Mouse (Mus musculus): ENCODE results near the gene Agtpbp1. TPM values are rescaled to one million over a fixed set of nuclear protein-coding genes. Genes with fewer than 3 reads are reported as not detected.
A peak's percentile ranks its signal among the peaks of the same experiment; 100 is the strongest.

The Agtpbp1 gene
- total and polyA plus RNA-seq, 2 experiments from 2014 or later, result 70.8 to 129 TPM

- Histone ChIP-seq H3K4me3 (ENCODE audit: low read depth, low read length) (no peak overlapping the region), H3K9ac (replicated peaks; ENCODE audit: low read length, poor library complexity, severe bottlenecking) (no peak overlapping the region), H3K27me3 (ENCODE audit: insufficient read depth, low read length) (no peaks in the 10 kb centered on the region), H3K4me2 (ENCODE audit: low read depth, low read length, poor library complexity, severe bottlenecking) (no peak overlapping the region), H3K27ac (ENCODE audit: low read depth, low read length) (no peak overlapping the region), H3K9me3 (ENCODE audit: low read length) (no peaks in the 10 kb centered on the region), H3K4me1 (ENCODE audit: insufficient read depth, low read length) (peaks cover 13% of the 10 kb centered on the region), H3K36me3 (ENCODE audit: insufficient read depth, low read length) (no peaks in the 10 kb centered on the region)
- TF ChIP-seq CTCF (IDR thresholded peaks at IDR 0.05), result no peak
- WGBS, result 87% methylated on average over 5 of the region's 5 CpGs
- no peak for ATAC-seq (ENCODE audit: low FRiP score)
- no peak for DNase-seq (ENCODE audit: low spot score)
These were observed 32.7 kb downstream of the Agtpbp1 start for GRCm38 (mm10) chr13:59552286-59552685.

- TF ChIP-seq CTCF (IDR thresholded peaks at IDR 0.05), result no peak
- Histone ChIP-seq H3K27ac (ENCODE audit: low read depth, low read length) (no peak overlapping the region), H3K36me3 (ENCODE audit: insufficient read depth, low read length) (no peaks in the 10 kb centered on the region), H3K4me3 (ENCODE audit: low read depth, low read length) (no peak overlapping the region), H3K9ac (replicated peaks; ENCODE audit: low read length, poor library complexity, severe bottlenecking) (no peak overlapping the region), H3K4me2 (ENCODE audit: low read depth, low read length, poor library complexity, severe bottlenecking) (no peak overlapping the region), H3K27me3 (ENCODE audit: insufficient read depth, low read length) (no peaks in the 10 kb centered on the region), H3K9me3 (ENCODE audit: low read length) (no peaks in the 10 kb centered on the region), H3K4me1 (ENCODE audit: insufficient read depth, low read length) (no peaks in the 10 kb centered on the region)
- DNase-seq (ENCODE audit: low spot score), result no peak
- 49% methylated on average over 1 of the region's 1 CpGs for whole genome bisulfite sequencing
- no peak for ATAC-seq (ENCODE audit: low FRiP score)
These were observed 35.7 kb downstream of the Agtpbp1 start for GRCm38 (mm10) chr13:59549318-59549798.

- peak; percentile 54 for DNase-seq (ENCODE audit: low spot score)
These were observed 37.3 kb downstream of the Agtpbp1 start for GRCm38 (mm10) chr13:59547716-59548115.

GRCm38 (mm10) chr13:59547091-59547490 lies 37.9 kb downstream of the Agtpbp1 start:
- Histone ChIP-seq H3K27ac (ENCODE audit: low read depth, low read length) (no peak overlapping the region), H3K9me3 (ENCODE audit: low read length) (no peaks in the 10 kb centered on the region), H3K36me3 (ENCODE audit: insufficient read depth, low read length) (no peaks in the 10 kb centered on the region), H3K4me2 (ENCODE audit: low read depth, low read length, poor library complexity, severe bottlenecking) (no peak overlapping the region), H3K4me3 (ENCODE audit: low read depth, low read length) (no peak overlapping the region), H3K9ac (replicated peaks; ENCODE audit: low read length, poor library complexity, severe bottlenecking) (no peak overlapping the region), H3K27me3 (ENCODE audit: insufficient read depth, low read length) (no peaks in the 10 kb centered on the region), H3K4me1 (ENCODE audit: insufficient read depth, low read length) (no peaks in the 10 kb centered on the region)
- ATAC-seq (ENCODE audit: low FRiP score) (no peak), DNase-seq (ENCODE audit: low spot score) (no peak)
- WGBS, result 81% methylated on average over 2 of the region's 2 CpGs
- no peak for TF ChIP-seq CTCF (IDR thresholded peaks at IDR 0.05)

More at GRCm38 (mm10) chr13:59547716-59548115, 37.3 kb downstream of the Agtpbp1 start:
- no peak overlapping the region for H3K9ac ChIP-seq (replicated peaks; ENCODE audit: low read length, poor library complexity, severe bottlenecking)
- H3K4me1 ChIP-seq (ENCODE audit: insufficient read depth, low read length), result no peaks in the 10 kb centered on the region
- H3K4me2 ChIP-seq (ENCODE audit: low read depth, low read length, poor library complexity, severe bottlenecking), result no peak overlapping the region
- no peak for TF ChIP-seq CTCF (IDR thresholded peaks at IDR 0.05)
- no peaks in the 10 kb centered on the region for H3K27me3 ChIP-seq (ENCODE audit: insufficient read depth, low read length)
- no peaks in the 10 kb centered on the region for H3K36me3 ChIP-seq (ENCODE audit: insufficient read depth, low read length)
- no peak overlapping the region for H3K27ac ChIP-seq (ENCODE audit: low read depth, low read length)
- no peaks in the 10 kb centered on the region for H3K9me3 ChIP-seq (ENCODE audit: low read length)
- no peak for ATAC-seq (ENCODE audit: low FRiP score)
- H3K4me3 ChIP-seq (ENCODE audit: low read depth, low read length), result no peak overlapping the region
- WGBS, result 77% methylated on average over 4 of the region's 4 CpGs

- no peaks in the 10 kb centered on the region for H3K9me3 ChIP-seq (ENCODE audit: low read length)
These were observed 42.6 kb downstream of the Agtpbp1 start for GRCm38 (mm10) chr13:59542411-59542810.

GRCm38 (mm10) chr13:59540030-59540429 lies 45.0 kb downstream of the Agtpbp1 start:
- DNase-seq (ENCODE audit: low spot score) (no peak), ATAC-seq (ENCODE audit: low FRiP score) (no peak)
- H3K4me2 ChIP-seq (ENCODE audit: low read depth, low read length, poor library complexity, severe bottlenecking), result no peak overlapping the region
- H3K9me3 ChIP-seq (ENCODE audit: low read length), result no peaks in the 10 kb centered on the region
- no peak overlapping the region for H3K4me3 ChIP-seq (ENCODE audit: low read depth, low read length)
- WGBS, result 86% methylated on average over 5 of the region's 5 CpGs
- H3K4me1 ChIP-seq (ENCODE audit: insufficient read depth, low read length), result no peaks in the 10 kb centered on the region
- H3K27ac ChIP-seq (ENCODE audit: low read depth, low read length), result no peak overlapping the region
- no peaks in the 10 kb centered on the region for H3K27me3 ChIP-seq (ENCODE audit: insufficient read depth, low read length)
- no peak for TF ChIP-seq CTCF (IDR thresholded peaks at IDR 0.05)
- no peak overlapping the region for H3K9ac ChIP-seq (replicated peaks; ENCODE audit: low read length, poor library complexity, severe bottlenecking)
- peaks cover 2% of the 10 kb centered on the region; the same call in 1 of the 2 replicates for H3K36me3 ChIP-seq (ENCODE audit: insufficient read depth, low read length)

More at GRCm38 (mm10) chr13:59542411-59542810, 42.6 kb downstream of the Agtpbp1 start:
- ATAC-seq (ENCODE audit: low FRiP score) (no peak), DNase-seq (ENCODE audit: low spot score) (no peak)
- TF ChIP-seq CTCF (IDR thresholded peaks at IDR 0.05), result no peak
- Histone ChIP-seq H3K4me3 (ENCODE audit: low read depth, low read length) (no peak overlapping the region), H3K36me3 (ENCODE audit: insufficient read depth, low read length) (no peaks in the 10 kb centered on the region), H3K27me3 (ENCODE audit: insufficient read depth, low read length) (no peaks in the 10 kb centered on the region), H3K4me1 (ENCODE audit: insufficient read depth, low read length) (no peaks in the 10 kb centered on the region), H3K27ac (ENCODE audit: low read depth, low read length) (no peak overlapping the region), H3K9ac (replicated peaks; ENCODE audit: low read length, poor library complexity, severe bottlenecking) (no peak overlapping the region), H3K4me2 (ENCODE audit: low read depth, low read length, poor library complexity, severe bottlenecking) (no peak overlapping the region)
- WGBS, result 86% methylated on average over 10 of the region's 10 CpGs
